Mouse (Mus musculus) midbrain, embryonic 15.5 days (tissue): Measurements from ENCODE around the gene Gm11627. TPM values are rescaled to one million over a fixed set of nuclear protein-coding genes. Genes with fewer than 3 reads are reported as not detected.
"Not testable (repeated sequence)": the region's sequence is repeated elsewhere in the genome, so short reads cannot be mapped to it uniquely, and the experiment has no call there.

Source experiments
- ATAC-seq: fragments of 200-750 bp; cut with Nextera tagmentation; replicated peaks from 2 replicates; pipeline ENCODE4 v1.8.0; 2017; ENCODE audit warnings: moderate TSS enrichment
- H3K27ac ChIP-seq: fragments of 300-500 bp; sonication (generic); 2 replicates; pipeline ENCODE4 v1.5.1; 2015; ENCODE audit warnings: mild to moderate bottlenecking, inconsistent platforms
- H3K27me3 ChIP-seq: fragments of 300-500 bp; sonication (generic); replicated peaks from 2 replicates; pipeline ENCODE4 v1.6.1; 2015; ENCODE audit warnings: inconsistent platforms
- H3K36me3 ChIP-seq: fragments of 300-500 bp; sonication (generic); replicated peaks from 2 replicates; pipeline ENCODE4 v1.6.1; 2015; ENCODE audit warnings: inconsistent platforms
- H3K4me1 ChIP-seq: fragments of 300-500 bp; sonication (generic); 2 replicates; pipeline ENCODE4 v1.6.1; 2015; ENCODE audit warnings: inconsistent platforms
- H3K4me2 ChIP-seq: fragments of 300-500 bp; sonication (generic); 2 replicates; pipeline ENCODE4 v1.6.1; 2015; ENCODE audit warnings: inconsistent platforms, mild to moderate bottlenecking, moderate library complexity
- H3K4me3 ChIP-seq: fragments of 300-500 bp; sonication (generic); 2 replicates; pipeline ENCODE4 v1.5.1; 2015; ENCODE audit warnings: mild to moderate bottlenecking, inconsistent platforms
- H3K9ac ChIP-seq: fragments of 300-500 bp; sonication (generic); 2 replicates; pipeline ENCODE4 v1.6.1; 2015; ENCODE audit warnings: mild to moderate bottlenecking, inconsistent platforms
- H3K9me3 ChIP-seq: fragments of 300-500 bp; sonication (generic); 2 replicates; pipeline ENCODE4 v1.6.1; 2016; ENCODE audit warnings: inconsistent platforms
- WGBS: fragments of 180-500 bp; shearing (Covaris S2); methylation state at CpG from one replicate; pipeline ENCODE4 v1.1.7; 2015; ENCODE audit warnings: mixed read lengths; 5-methylcytosine and 5-hydroxymethylcytosine counted together
- polyA plus RNA-seq: library from polyadenylated mRNA; unstranded; fragments of >200 nt; fragmentation: Nextera tagmentation; extraction: Ambion mirVana; gene quantifications from 2 replicates; pipeline ENCODE4 v1.2.1, GENCODE M21; 2015

Gene Gm11627
- polyA plus RNA-seq, 1 experiment from 2014 or later: 1.9 TPM

- Histone ChIP-seq H3K4me3 (no peak overlapping the region), H3K27me3 (no peaks in the 10 kb centered on the region), H3K9me3 (no peaks in the 10 kb centered on the region), H3K9ac (no peak overlapping the region), H3K4me2 (no peak overlapping the region), H3K36me3 (no peaks in the 10 kb centered on the region), H3K27ac (no peak overlapping the region), H3K4me1 (0 out of 2 replicates have a peak, but pooled peaks cover 3% of the 10 kb centered on the region)
- WGBS: 83% methylated on average over 7 of the region's 7 CpGs
- no peak for ATAC-seq
Measured at GRCm38 (mm10) chr11:102568756-102569377, 10.4 kb downstream of the Gm11627 start.

GRCm38 (mm10) chr11:102568191-102568590, 11.1 kb downstream of the Gm11627 start:
- H3K4me1 ChIP-seq: 0 out of 2 replicates have a peak, but pooled peaks cover 3% of the 10 kb centered on the region
- WGBS: 78% methylated on average over 12 of the region's 12 CpGs
- ATAC-seq: no peak

GRCm38 (mm10) chr11:102567723-102568122, 11.5 kb downstream of the Gm11627 start:
- 97% methylated on average over 15 of the region's 15 CpGs for WGBS

More at GRCm38 (mm10) chr11:102568191-102568590, 11.1 kb downstream of the Gm11627 start:
- no peak overlapping the region for H3K27ac ChIP-seq
- H3K4me3 ChIP-seq: no peak overlapping the region
- H3K9me3 ChIP-seq: no peaks in the 10 kb centered on the region
- H3K27me3 ChIP-seq: no peaks in the 10 kb centered on the region
- no peaks in the 10 kb centered on the region for H3K36me3 ChIP-seq
- no peak overlapping the region for H3K4me2 ChIP-seq
- H3K9ac ChIP-seq: no peak overlapping the region

DNA sequence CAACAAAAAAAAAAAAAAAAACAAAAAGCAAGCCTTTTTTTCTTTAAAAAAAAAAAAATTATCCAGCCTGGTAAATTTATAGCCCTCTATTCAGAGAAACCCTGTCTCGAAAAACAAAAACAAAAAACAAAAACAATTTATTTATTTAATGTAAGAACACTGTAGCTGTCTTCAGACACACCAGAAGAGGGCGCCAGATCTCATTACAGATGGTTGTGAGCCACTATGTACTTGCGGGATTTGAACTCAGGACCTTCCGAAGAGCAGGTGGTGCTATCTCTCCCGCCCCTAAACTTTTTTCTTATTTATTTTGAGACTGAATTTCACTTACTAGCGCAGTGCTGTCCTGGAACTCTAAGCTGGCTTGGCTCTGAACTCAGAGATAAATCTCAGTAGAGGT, 12.1 kb downstream of the Gm11627 start:
- H3K36me3 ChIP-seq: no peaks in the 10 kb centered on the region
- H3K4me1 ChIP-seq: no peaks in the 10 kb centered on the region
- ATAC-seq: no peak
- H3K9ac ChIP-seq: no peak overlapping the region
- H3K4me3 ChIP-seq: no peak overlapping the region
- no peaks in the 10 kb centered on the region for H3K27me3 ChIP-seq
- WGBS: 88% methylated on average over 6 of the region's 6 CpGs
- no peaks in the 10 kb centered on the region for H3K9me3 ChIP-seq
- no peak overlapping the region for H3K27ac ChIP-seq
- no peak overlapping the region for H3K4me2 ChIP-seq

More at GRCm38 (mm10) chr11:102567723-102568122, 11.5 kb downstream of the Gm11627 start:
- ATAC-seq: no peak
- no peak overlapping the region for H3K9ac ChIP-seq
- H3K27me3 ChIP-seq: no peaks in the 10 kb centered on the region
- H3K9me3 ChIP-seq: no peaks in the 10 kb centered on the region
- H3K36me3 ChIP-seq: no peaks in the 10 kb centered on the region
- no peak overlapping the region for H3K27ac ChIP-seq
- no peak overlapping the region for H3K4me2 ChIP-seq
- H3K4me3 ChIP-seq: no peak overlapping the region
- no peaks in the 10 kb centered on the region for H3K4me1 ChIP-seq

DNA sequence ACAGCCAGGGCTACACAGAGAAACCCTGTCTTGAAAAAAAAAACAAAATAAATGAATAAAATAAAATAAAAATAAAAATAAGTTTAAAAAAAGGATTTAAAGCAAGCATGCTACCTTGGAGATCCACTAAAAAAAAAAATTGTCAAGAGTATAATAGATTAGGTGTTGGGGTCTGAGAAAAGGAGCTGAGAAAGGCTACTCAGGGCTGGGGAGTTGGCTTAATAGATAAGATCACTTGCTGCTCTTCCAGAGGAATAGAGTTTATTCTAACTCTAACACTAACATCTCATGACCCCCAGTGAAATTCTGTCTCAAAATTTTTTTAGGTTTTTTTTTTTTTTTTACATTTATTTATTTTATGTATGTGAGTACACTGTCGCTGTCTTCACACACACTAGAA, 13.0 kb downstream of the Gm11627 start:
- ATAC-seq: no peak
- no peaks in the 10 kb centered on the region for H3K4me1 ChIP-seq
- no peak overlapping the region for H3K4me3 ChIP-seq
- H3K4me2 ChIP-seq: no peak overlapping the region
- H3K36me3 ChIP-seq: no peaks in the 10 kb centered on the region
- no peaks in the 10 kb centered on the region for H3K27me3 ChIP-seq
- WGBS: 94% methylated on average over 1 of the region's 1 CpGs
- H3K9ac ChIP-seq: no peak overlapping the region
- no peaks in the 10 kb centered on the region for H3K9me3 ChIP-seq
- no peak overlapping the region for H3K27ac ChIP-seq

DNA sequence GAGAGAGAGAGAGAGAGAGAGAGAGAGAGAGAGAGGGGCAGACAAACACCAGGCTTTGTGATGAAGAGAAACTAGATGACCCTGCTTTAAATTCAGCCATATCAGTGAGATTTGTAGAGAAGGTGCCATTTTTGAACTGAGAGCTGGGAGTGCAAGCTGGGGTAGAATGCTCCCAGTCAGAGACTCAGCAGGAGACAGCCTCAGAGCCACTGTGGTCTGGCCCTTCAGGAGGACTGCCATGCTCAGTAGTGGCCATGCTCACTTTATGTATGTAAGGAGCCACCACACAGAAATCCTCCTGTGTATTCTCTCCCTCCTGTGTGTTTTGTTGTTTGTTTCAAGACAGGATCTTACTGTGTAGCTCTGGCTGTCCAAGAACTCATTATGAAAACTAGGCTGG, 13.5 kb downstream of the Gm11627 start:
- no peaks in the 10 kb centered on the region for H3K27me3 ChIP-seq
- H3K9me3 ChIP-seq: no peaks in the 10 kb centered on the region
- H3K36me3 ChIP-seq: no peaks in the 10 kb centered on the region
- ATAC-seq: no peak
- no peak overlapping the region for H3K4me3 ChIP-seq
- no peak overlapping the region for H3K4me2 ChIP-seq
- H3K27ac ChIP-seq: no peak overlapping the region
- no peak overlapping the region for H3K9ac ChIP-seq
- H3K4me1 ChIP-seq: no peaks in the 10 kb centered on the region

DNA sequence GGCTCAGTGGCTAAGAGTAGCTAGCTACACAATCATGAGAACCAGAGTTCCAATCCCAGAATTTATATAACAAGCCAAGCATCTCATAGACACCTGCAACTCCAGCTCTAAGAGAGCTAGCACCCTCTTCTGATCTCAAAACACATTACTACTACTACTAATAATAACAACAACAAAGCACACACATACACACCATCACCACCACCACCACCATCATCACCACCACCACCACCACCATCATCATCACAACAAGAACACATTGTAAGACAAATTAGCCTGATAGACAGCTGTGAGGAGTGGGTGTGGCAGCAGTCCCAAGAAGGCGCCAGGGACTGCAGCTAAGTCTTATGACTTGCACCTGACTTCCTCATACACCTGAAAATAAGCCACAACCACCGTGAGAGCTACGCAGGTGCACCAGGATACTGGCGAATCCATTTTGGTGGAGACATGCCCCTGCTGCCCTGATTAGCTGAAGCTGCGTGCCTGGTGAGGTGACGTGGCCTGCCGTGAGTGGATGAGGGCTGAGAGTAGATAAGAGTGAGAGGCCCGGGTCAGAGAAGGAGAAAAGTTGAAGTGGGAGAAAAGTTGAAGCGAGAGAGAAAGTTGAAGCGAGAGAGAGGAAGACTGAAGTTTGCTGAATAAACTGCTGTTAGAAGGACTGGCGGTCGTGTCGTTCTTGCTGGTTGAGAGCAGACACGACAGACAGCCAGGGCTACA, 14.1 kb downstream of the Gm11627 start:
- not testable (repeated sequence) for H3K9me3 ChIP-seq, H3K27me3 ChIP-seq, H3K27ac ChIP-seq, H3K36me3 ChIP-seq, ATAC-seq, H3K9ac ChIP-seq, H3K4me2 ChIP-seq, H3K4me3 ChIP-seq, H3K4me1 ChIP-seq
- 88% methylated on average over 14 of the region's 14 CpGs for WGBS

DNA sequence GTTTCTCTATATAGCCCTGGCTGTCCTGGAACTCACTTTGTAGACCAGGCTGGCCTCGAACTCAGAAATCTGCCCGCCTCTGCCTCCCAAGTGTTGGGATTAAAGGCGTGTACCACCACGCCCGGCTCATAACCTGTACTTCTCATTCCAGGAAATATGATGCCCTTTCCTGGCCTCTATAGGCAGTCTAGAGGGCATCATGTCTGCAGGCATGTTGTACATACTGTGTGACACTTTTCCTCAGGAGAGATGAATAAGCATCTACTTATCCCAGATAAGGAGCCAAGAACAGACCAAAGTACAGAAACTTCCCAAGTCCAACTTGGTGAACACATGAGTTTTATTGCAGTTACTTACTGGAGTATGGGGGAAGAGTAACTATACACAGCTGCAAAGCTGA, 20.6 kb downstream of the Gm11627 start:
- Histone ChIP-seq H3K4me1 (peaks cover 15% of the 10 kb centered on the region), H3K4me3 (no peak overlapping the region), H3K4me2 (no peak overlapping the region), H3K9me3 (no peaks in the 10 kb centered on the region), H3K9ac (no peak overlapping the region), H3K36me3 (no peaks in the 10 kb centered on the region), H3K27me3 (no peaks in the 10 kb centered on the region), H3K27ac (no peak overlapping the region)
- no peak for ATAC-seq
- 94% methylated on average over 4 of the region's 5 CpGs for WGBS

GRCm38 (mm10) chr11:102557386-102557785, 21.9 kb downstream of the Gm11627 start:
- WGBS: 100% methylated on average over 1 of the region's 1 CpGs
- H3K4me1 ChIP-seq: peaks cover 19% of the 10 kb centered on the region
- H3K4me3 ChIP-seq: no peak overlapping the region
- H3K27me3 ChIP-seq: no peaks in the 10 kb centered on the region
- H3K36me3 ChIP-seq: no peaks in the 10 kb centered on the region
- H3K9me3 ChIP-seq: no peaks in the 10 kb centered on the region
- no peak overlapping the region for H3K4me2 ChIP-seq
- ATAC-seq: no peak
- H3K27ac ChIP-seq: no peak overlapping the region
- H3K9ac ChIP-seq: no peak overlapping the region

GRCm38 (mm10) chr11:102556716-102557074, 22.6 kb downstream of the Gm11627 start:
- peak overlapping the region; percentile 96 for H3K27ac ChIP-seq
- H3K36me3 ChIP-seq: no peaks in the 10 kb centered on the region
- no peaks in the 10 kb centered on the region for H3K27me3 ChIP-seq
- peaks cover 24% of the 10 kb centered on the region for H3K4me1 ChIP-seq
- no peak overlapping the region for H3K9ac ChIP-seq
- peak overlapping the region; percentile 44 for H3K4me2 ChIP-seq
- 0 out of 2 replicates have a peak, but pooled peaks have one; percentile 19 for ATAC-seq
- H3K4me3 ChIP-seq: peak overlapping the region; percentile 91; the same call in 1 of the 2 replicates
- H3K9me3 ChIP-seq: no peaks in the 10 kb centered on the region
- 21% methylated on average over 3 of the region's 3 CpGs for WGBS

DNA sequence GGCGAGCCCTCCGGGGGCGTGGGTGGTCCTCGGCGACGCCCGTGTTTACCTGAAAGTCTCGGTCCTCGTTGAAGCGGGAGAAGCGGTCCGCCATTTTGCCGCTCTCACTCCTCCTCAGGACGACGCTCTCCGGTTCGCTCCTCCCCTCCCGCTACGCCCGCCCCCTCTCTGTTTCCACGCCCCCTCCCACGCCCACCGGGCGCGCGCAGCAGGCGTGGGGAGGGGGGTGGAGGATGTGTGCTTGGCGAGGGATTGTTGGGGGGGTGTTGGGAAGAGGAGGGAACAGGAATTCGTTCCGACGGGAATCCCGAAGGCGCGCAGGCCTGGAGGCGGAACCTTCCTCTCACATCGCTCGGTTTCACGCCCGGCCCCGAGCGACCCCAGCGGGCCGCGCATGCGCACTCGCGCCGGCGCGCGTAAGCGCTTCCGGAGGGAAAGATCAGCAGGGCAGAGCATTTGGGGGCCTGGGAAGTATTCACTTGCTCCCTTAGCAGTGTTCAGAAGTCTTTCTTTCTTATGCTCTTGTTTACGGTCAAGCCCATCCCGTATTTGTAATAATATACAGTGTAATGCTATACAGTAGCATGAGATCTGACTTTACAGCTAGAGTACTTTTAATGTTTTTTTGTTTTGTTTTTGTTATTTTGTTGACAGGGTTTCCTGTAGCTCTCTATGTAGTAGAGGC, 23.1 kb downstream of the Gm11627 start, which contains the start of gene Gpatch8:
Gpatch8 (minus strand) TSS at position 362 of the 685 bp plus-strand sequence.
- H3K9me3 ChIP-seq: no peaks in the 10 kb centered on the region
- 1% methylated on average over 41 of the region's 55 CpGs for WGBS
- peak; percentile 96 for ATAC-seq

DNA sequence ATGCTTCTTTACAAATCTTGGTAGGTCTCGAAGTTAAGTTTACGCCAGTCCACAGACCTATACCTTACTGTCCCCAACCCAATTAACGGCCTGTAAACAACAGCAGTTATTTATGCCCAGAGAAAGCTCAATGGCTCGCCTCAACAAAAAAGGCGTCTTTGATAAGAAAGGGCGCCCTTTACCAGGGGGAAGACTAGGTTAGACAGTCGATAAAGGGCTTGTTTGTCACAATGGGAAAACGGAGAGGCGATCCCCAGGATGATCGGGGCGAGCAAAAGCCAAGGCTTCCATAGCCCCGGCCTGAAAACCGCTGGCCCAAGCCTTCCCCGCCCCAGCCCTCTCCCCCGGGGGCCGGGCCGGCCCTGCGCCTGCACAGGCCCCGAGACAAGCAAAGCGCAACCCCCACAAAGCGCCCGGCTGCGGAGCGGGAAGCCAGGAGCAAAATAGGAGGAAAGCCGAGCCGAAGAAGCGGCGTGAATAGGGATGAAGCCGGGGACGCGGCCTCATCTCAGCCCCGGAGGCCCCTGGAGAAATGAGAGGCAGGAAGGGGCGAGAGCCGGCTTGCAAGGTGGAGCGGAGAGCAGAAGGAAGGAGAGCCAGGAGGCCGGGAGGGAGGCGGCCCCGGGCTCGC, 23.7 kb downstream of the Gm11627 start:
- H3K27ac ChIP-seq: peak overlapping the region; percentile 96
- H3K9me3 ChIP-seq: no peaks in the 10 kb centered on the region
- H3K4me2 ChIP-seq: peak overlapping the region; percentile 68
- no peaks in the 10 kb centered on the region for H3K27me3 ChIP-seq
- peaks cover 30% of the 10 kb centered on the region for H3K4me1 ChIP-seq
- H3K4me3 ChIP-seq: peak overlapping the region; percentile 91
- peak overlapping the region; percentile 96 for H3K9ac ChIP-seq
- ATAC-seq: peak; percentile 67
- WGBS: under 1% methylated on average over 39 of the region's 39 CpGs
- H3K36me3 ChIP-seq: no peaks in the 10 kb centered on the region

More for the DNA sequence above, 23.1 kb downstream of the Gm11627 start, which contains the start of gene Gpatch8:
- peak within 1 kb of the TSS; percentile 91 for H3K4me3 ChIP-seq
- peak within 1 kb of the TSS; percentile 68 for H3K4me2 ChIP-seq
- peaks cover 25% of the 10 kb centered on the region for H3K4me1 ChIP-seq
- H3K27ac ChIP-seq: peak within 1 kb of the TSS; percentile 96
- no peaks in the 10 kb centered on the region for H3K36me3 ChIP-seq
- H3K9ac ChIP-seq: peak within 1 kb of the TSS; percentile 96
- no peaks in the 10 kb centered on the region for H3K27me3 ChIP-seq
